Mouse (Mus musculus): ENCODE measurements around the gene Ice1. TPM values are rescaled to one million over a fixed set of nuclear protein-coding genes. Genes with fewer than 3 reads are reported as not detected.

Ice1 gene
- polyA plus RNA-seq, 1 experiment from 2014 or later, result 10.8 TPM

DNA sequence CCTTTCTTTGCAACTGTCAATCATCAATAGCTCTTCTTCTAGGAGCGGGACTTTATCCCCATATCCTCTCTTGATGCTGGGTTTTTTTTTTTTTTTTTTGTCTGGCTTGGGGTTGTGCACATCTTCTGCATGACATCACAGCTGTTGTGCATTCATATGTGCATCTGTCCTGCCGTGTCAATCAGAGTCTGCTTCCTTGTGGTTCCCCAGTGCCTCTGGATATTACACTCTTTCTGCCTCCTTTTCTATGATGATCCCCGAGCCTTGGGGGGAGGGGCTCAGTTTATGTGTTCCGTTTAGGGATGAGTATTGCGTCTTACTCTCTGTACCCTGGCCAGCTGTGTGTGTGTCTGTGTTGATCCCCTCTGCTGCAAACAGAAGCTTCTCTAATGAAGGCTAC lies 84.0 kb downstream of the Ice1 start:
- Histone ChIP-seq H3K27ac (no peak overlapping the region), H3K4me1 (replicated peaks) (no peaks in the 10 kb centered on the region), H3K4me2 (no peak overlapping the region), H3K4me3 (no peak overlapping the region), H3K27me3 (no peaks in the 10 kb centered on the region), H3K36me3 (no peaks in the 10 kb centered on the region), H3K9ac (no peak overlapping the region), H3K9me3 (replicated peaks) (no peaks in the 10 kb centered on the region)
- WGBS, result 75% methylated on average over 5 of the region's 5 CpGs
- ATAC-seq (replicated peaks; ENCODE audit: insufficient number of reproducible peaks, insufficient read depth, low FRiP score, low read depth), result no peak

DNA sequence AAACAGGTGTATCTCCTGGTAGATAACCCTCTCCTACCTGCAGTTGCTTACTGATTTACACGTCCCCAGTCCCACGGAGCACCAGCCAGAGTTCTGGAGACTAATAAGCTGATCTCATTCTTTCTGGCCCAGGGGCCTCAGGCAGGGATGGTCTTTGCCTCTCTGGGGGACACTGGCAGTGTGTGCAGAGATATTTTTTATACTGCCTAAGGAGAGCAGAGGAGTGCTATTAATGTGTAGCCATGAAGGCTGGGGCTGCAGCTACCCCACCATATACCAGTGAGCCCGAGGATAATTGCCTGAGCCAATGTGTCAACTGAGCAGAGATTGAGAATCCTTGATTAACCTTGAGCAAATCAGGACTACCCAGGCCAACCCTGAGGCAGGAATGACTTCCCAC lies 90.0 kb downstream of the Ice1 start:
- no peaks in the 10 kb centered on the region for H3K9me3 ChIP-seq (replicated peaks)
- H3K4me2 ChIP-seq, result no peak overlapping the region
- H3K4me3 ChIP-seq, result no peak overlapping the region
- H3K36me3 ChIP-seq, result no peaks in the 10 kb centered on the region
- ATAC-seq (replicated peaks; ENCODE audit: insufficient number of reproducible peaks, insufficient read depth, low FRiP score, low read depth), result no peak
- 32% methylated on average over 3 of the region's 3 CpGs for WGBS
- no peaks in the 10 kb centered on the region for H3K27me3 ChIP-seq
- no peak overlapping the region for H3K9ac ChIP-seq
- no peak overlapping the region for H3K27ac ChIP-seq
- no peaks in the 10 kb centered on the region for H3K4me1 ChIP-seq (replicated peaks)

DNA sequence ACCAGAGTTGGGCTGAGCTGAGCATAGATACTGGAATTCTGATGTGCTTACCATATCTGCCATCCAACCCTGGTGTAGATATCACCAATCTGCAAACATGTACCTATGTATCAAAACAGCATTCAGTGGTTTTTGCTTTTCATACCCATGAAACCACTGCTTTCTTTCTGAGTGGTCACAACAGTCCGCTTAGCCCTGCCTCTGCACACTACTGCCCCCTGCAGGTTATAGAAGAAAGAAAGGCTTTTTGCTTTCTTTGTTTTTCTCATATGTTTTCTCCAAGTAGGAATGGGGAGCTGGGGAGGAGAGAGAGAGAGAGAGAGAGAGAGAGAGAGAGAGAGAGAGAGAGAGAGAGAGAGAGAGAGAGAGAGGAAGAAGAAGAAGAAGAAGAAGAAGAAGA lies 92.2 kb downstream of the Ice1 start:
- Histone ChIP-seq H3K4me1 (replicated peaks) (no peaks in the 10 kb centered on the region), H3K4me2 (no peak overlapping the region), H3K27ac (no peak overlapping the region), H3K36me3 (no peaks in the 10 kb centered on the region), H3K4me3 (no peak overlapping the region), H3K9ac (no peak overlapping the region), H3K27me3 (no peaks in the 10 kb centered on the region), H3K9me3 (replicated peaks) (no peaks in the 10 kb centered on the region)
- WGBS, result 4% methylated on average over 1 of the region's 1 CpGs
- ATAC-seq (replicated peaks; ENCODE audit: insufficient number of reproducible peaks, insufficient read depth, low FRiP score, low read depth), result no peak

DNA sequence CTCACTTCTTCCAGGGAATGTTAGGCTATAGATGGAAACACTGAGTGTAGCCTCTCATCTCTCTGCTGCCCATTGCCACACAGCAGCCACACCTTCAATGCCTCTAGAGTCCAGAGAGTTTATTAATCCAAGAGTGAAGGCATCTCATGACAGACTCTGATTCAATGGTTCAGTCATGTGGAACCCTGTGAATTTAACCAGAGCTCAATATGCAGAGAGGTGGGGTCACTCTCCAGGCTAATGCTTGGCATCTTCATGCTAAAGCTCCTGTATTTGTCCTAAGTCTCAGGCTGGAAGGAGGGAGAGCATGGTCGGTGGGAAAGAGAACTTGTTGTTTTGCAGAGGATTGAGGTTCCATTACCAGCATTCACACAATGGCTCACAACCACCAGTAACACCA lies 97.6 kb downstream of the Ice1 start:
- Histone ChIP-seq H3K9ac (no peak overlapping the region), H3K4me2 (no peak overlapping the region), H3K27ac (no peak overlapping the region), H3K4me3 (no peak overlapping the region), H3K9me3 (replicated peaks) (no peaks in the 10 kb centered on the region), H3K4me1 (replicated peaks) (no peaks in the 10 kb centered on the region), H3K36me3 (no peaks in the 10 kb centered on the region), H3K27me3 (no peaks in the 10 kb centered on the region)
- ATAC-seq (replicated peaks; ENCODE audit: insufficient number of reproducible peaks, insufficient read depth, low FRiP score, low read depth), result no peak
- WGBS, result 57% methylated on average over 1 of the region's 1 CpGs

DNA sequence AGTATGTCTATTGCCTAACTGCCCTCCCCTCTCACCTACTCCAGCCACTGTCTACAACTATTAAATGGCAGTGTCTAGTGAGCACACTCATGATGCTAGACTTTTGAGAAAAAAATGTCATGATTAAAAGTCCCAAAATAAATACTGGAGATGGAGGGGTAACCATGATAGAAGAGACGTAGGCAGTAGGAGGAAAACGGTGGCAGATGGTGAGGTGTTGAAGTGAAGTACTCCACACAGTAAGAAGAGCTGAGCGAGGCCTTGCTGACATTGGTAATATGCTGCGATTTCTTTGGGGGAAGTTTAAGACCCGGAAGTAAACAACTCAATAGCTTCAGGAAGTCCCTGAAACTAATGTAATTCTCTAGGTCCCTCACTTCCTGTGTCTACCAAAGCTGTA lies 104.0 kb downstream of the Ice1 start:
- no peak overlapping the region for H3K9ac ChIP-seq
- H3K27me3 ChIP-seq, result no peaks in the 10 kb centered on the region
- no peaks in the 10 kb centered on the region for H3K9me3 ChIP-seq (replicated peaks)
- H3K36me3 ChIP-seq, result no peaks in the 10 kb centered on the region
- H3K4me2 ChIP-seq, result no peak overlapping the region
- no peak overlapping the region for H3K4me3 ChIP-seq
- 83% methylated on average over 5 of the region's 5 CpGs for WGBS
- H3K4me1 ChIP-seq (replicated peaks), result no peaks in the 10 kb centered on the region
- no peak for ATAC-seq (replicated peaks; ENCODE audit: insufficient number of reproducible peaks, insufficient read depth, low FRiP score, low read depth)
- H3K27ac ChIP-seq, result no peak overlapping the region

DNA sequence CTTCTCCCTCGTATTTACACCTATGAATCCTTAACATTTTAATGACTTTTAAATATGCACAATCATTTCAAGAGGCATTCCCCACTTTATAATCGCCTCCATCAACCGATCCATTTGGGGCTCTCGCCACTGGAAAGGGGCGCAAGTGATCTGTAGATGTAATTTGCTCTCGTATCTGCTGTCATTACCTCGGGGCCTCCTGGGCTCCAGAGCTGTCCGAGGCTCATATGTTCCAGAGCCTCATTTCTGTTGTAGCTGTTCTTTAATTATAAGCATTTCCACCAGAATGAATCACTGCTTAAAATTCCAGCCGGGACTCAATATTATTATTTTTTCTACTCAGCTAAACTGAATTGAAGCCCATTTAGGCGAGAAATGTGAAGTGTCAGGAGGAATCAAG lies 104.7 kb downstream of the Ice1 start:
- no peak for ATAC-seq (replicated peaks; ENCODE audit: insufficient number of reproducible peaks, insufficient read depth, low FRiP score, low read depth)
- WGBS, result 81% methylated on average over 10 of the region's 10 CpGs
- Histone ChIP-seq H3K4me1 (replicated peaks) (no peaks in the 10 kb centered on the region), H3K9me3 (replicated peaks) (no peaks in the 10 kb centered on the region), H3K27me3 (no peaks in the 10 kb centered on the region), H3K9ac (no peak overlapping the region), H3K27ac (no peak overlapping the region), H3K4me2 (no peak overlapping the region), H3K36me3 (no peaks in the 10 kb centered on the region), H3K4me3 (no peak overlapping the region)

DNA sequence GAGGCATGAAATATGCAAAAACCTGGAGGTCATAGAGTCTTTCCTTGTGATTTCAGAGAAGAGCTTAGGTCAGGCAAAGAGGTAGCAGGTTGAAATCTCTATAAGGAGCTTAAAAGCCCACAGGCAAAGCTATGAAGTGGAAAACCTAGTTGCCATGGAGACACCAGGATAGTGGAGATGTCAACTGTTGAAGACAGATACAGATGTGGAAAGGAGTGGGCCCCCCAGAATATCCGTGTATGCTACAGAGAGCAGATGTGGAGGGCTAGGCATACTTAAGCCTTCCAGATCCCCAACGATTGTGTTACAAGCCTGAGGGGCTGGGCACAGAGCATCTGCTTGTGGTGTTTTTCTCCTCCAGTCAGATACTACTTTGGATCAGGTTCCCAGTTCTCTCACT lies 119.8 kb downstream of the Ice1 start:
- Histone ChIP-seq H3K9me3 (replicated peaks) (no peaks in the 10 kb centered on the region), H3K36me3 (no peaks in the 10 kb centered on the region), H3K4me2 (no peak overlapping the region), H3K9ac (no peak overlapping the region), H3K27me3 (no peaks in the 10 kb centered on the region), H3K27ac (no peak overlapping the region), H3K4me3 (no peak overlapping the region), H3K4me1 (replicated peaks) (no peaks in the 10 kb centered on the region)
- WGBS, result 46% methylated on average over 2 of the region's 2 CpGs
- no peak for ATAC-seq (replicated peaks; ENCODE audit: insufficient number of reproducible peaks, insufficient read depth, low FRiP score, low read depth)

DNA sequence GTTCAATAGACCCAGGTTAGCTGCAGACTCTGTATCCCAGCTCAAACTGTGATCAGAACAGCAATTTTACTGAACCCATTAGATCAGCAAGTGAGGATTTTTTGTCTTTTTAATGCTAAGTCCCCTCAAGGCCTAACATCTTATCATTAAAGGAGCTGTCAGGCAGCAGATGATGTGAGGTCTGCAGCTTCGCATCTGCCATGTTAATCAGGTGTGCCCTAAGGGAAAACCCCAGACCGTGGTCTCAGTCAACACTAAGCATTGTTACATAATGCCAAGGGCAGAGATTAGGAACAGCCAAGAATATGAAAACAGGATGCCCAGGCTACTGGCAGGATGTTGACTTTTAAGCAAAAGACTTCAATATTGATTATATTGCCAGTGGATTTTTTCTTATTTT lies 122.4 kb downstream of the Ice1 start:
- Histone ChIP-seq H3K9ac (no peak overlapping the region), H3K27ac (no peak overlapping the region), H3K4me2 (no peak overlapping the region), H3K4me3 (no peak overlapping the region), H3K36me3 (no peaks in the 10 kb centered on the region), H3K9me3 (replicated peaks) (no peaks in the 10 kb centered on the region), H3K4me1 (replicated peaks) (no peaks in the 10 kb centered on the region), H3K27me3 (no peaks in the 10 kb centered on the region)
- WGBS, result 52% methylated on average over 2 of the region's 2 CpGs
- no peak for ATAC-seq (replicated peaks; ENCODE audit: insufficient number of reproducible peaks, insufficient read depth, low FRiP score, low read depth)

DNA sequence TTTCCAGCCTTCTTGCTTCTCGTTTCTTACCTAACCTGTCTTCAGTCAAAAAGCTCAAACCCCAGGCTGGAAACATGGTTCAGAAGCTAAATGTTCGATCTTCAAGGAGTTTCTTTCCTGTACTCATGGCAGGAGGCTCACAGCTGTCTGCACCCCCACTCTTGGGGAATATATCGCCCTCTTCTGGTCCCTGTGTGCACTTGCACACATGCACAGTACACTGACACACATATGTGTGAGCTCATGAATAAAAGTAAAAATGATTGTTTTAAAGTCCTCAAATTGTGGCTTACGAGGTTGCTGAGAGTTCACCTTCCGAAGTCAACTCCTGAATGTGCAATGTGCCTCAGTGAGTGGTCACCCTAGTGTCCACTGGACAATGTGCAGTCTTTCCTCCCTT lies 127.2 kb downstream of the Ice1 start:
- Histone ChIP-seq H3K27ac (no peak overlapping the region), H3K4me2 (no peak overlapping the region), H3K9me3 (replicated peaks) (no peaks in the 10 kb centered on the region), H3K27me3 (no peaks in the 10 kb centered on the region), H3K36me3 (no peaks in the 10 kb centered on the region), H3K4me1 (replicated peaks) (no peaks in the 10 kb centered on the region), H3K4me3 (no peak overlapping the region), H3K9ac (no peak overlapping the region)
- WGBS, result 70% methylated on average over 5 of the region's 5 CpGs
- ATAC-seq (replicated peaks; ENCODE audit: insufficient number of reproducible peaks, insufficient read depth, low FRiP score, low read depth), result no peak

DNA sequence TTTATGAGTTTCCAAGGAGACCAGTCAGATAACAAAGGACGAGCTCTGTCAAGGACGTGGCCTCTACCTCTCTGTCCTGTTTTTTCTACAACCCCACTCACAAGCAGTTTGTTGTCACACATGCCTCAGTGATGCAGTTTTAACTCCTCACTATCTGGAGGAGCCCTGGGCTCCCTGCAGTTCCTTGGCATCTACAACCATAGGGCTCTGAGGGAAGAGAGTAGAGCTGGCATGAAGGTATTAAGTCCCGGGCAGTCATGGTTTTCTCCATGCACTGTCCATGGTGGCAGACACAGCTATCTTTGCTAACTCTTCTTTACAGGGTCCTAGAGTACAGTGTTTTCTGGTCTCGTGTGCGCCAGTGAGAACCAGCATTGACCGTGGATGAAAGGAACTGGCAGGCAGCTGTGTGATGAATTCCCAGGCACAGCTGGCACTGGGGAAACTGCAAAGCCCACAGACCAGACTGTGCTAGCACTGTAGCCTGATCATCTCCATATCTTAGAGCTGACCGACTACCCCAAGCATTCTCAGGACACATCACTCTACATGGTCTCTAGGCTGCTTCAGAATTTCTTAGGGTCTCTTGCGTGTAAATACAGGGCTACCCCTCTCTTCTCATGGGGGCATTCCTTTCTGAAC lies 127.9 kb downstream of the Ice1 start:
- Histone ChIP-seq H3K9me3 (replicated peaks) (no peaks in the 10 kb centered on the region), H3K27me3 (no peaks in the 10 kb centered on the region), H3K4me1 (replicated peaks) (no peaks in the 10 kb centered on the region), H3K36me3 (no peaks in the 10 kb centered on the region), H3K9ac (no peak overlapping the region), H3K4me2 (no peak overlapping the region), H3K4me3 (no peak overlapping the region), H3K27ac (no peak overlapping the region)
- WGBS, result 77% methylated on average over 8 of the region's 8 CpGs
- ATAC-seq (replicated peaks; ENCODE audit: insufficient number of reproducible peaks, insufficient read depth, low FRiP score, low read depth), result no peak

DNA sequence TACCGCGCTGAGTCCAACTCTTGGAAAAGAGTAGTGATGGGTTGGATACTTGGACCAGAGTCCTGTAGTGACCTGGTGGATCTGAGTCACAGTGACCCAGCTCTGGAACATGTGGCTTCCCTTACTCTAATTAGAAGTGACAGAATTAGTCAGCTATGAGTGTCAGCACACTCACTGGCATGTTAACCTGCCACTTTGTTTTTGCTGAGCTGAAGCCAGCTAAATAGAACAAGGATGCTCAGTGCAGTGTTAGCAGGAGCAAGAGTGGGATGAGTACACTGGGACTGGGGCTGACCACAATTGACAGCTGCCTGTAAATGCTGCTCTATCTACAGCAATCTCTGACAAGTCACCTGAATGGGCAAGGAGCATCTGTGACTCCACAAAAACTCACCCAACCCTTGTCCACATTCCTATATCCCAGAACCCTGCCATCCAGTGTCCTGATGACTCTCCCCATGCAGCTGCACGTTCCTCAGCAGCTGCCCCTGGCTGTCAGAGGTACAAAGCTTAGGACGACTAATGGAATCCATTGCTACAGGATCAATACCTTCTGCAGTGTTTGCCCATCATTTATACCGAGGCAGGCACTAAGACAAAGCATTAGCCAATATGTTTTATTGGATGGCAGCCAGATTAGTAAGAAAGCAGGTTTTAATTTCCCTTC lies 128.6 kb downstream of the Ice1 start:
- Histone ChIP-seq H3K4me1 (replicated peaks) (no peaks in the 10 kb centered on the region), H3K27me3 (no peaks in the 10 kb centered on the region), H3K9ac (no peak overlapping the region), H3K27ac (no peak overlapping the region), H3K4me2 (no peak overlapping the region), H3K4me3 (no peak overlapping the region), H3K9me3 (replicated peaks) (no peaks in the 10 kb centered on the region), H3K36me3 (no peaks in the 10 kb centered on the region)
- 61% methylated on average over 5 of the region's 5 CpGs for WGBS
- no peak for ATAC-seq (replicated peaks; ENCODE audit: insufficient number of reproducible peaks, insufficient read depth, low FRiP score, low read depth)

Measured in heart, embryonic 15.5 days (tissue).